Mouse (Mus musculus) ES-E14 (cell line): Measurements from ENCODE around the gene Pgls. TPM values are rescaled to one million over a fixed set of nuclear protein-coding genes. Genes with fewer than 3 reads are reported as not detected.

Source experiments
- DNase-seq: peaks from one replicate; pipeline ENCODE4 v3.0.0-alpha.2; 2013; ENCODE audit warnings: low read depth, low spot score
- H3K27ac ChIP-seq: 2 replicates; pipeline ENCODE4 v1.5.1; 2012; ENCODE audit warnings: low read depth, mild to moderate bottlenecking, low read length, moderate library complexity, mixed read lengths; ENCODE audit not compliant: poor library complexity, insufficient read depth, severe bottlenecking
- H3K36me3 ChIP-seq: 2 replicates; pipeline ENCODE4 v1.6.1; 2012; ENCODE audit warnings: mild to moderate bottlenecking, low read length, moderate library complexity, mixed read lengths; ENCODE audit not compliant: control insufficient read depth, poor library complexity, insufficient read depth, severe bottlenecking
- H3K4me1 ChIP-seq, 2 experiments: fragments of 150-350 bp in 1 of 2; sonication (generic) in 1 of 2; 2 replicates each; pipeline ENCODE4 v1.6.1; 2012; ENCODE audit warnings: low read length in 2 of 2, mild to moderate bottlenecking in 1 of 2, mixed read lengths in 1 of 2; ENCODE audit not compliant: control insufficient read depth in 2 of 2, insufficient read depth in 2 of 2, poor library complexity in 1 of 2
- H3K4me3 ChIP-seq, 2 experiments: fragments of 150-350 bp in 1 of 2; sonication (generic) in 1 of 2; 2 replicates each; pipeline ENCODE4 v1.5.1; 2012; ENCODE audit warnings: low read length in 2 of 2, low read depth in 1 of 2, mild to moderate bottlenecking in 1 of 2, mixed read lengths in 1 of 2; ENCODE audit not compliant: insufficient read depth in 1 of 2, poor library complexity in 1 of 2, severe bottlenecking in 1 of 2
- H3K9ac ChIP-seq: 2 replicates; pipeline ENCODE4 v1.6.1; 2012; ENCODE audit warnings: low read depth, mild to moderate bottlenecking, low read length, mixed read lengths; ENCODE audit not compliant: poor library complexity, insufficient read depth, severe bottlenecking
- H3K9me3 ChIP-seq: fragments of 150-350 bp; sonication (generic); 2 replicates; pipeline ENCODE4 v1.6.1; 2012; ENCODE audit warnings: low read depth, mild to moderate bottlenecking, low read length; ENCODE audit not compliant: control insufficient read depth, insufficient read depth
- CHD2 ChIP-seq: IDR thresholded peaks from 2 replicates; pipeline ENCODE4 v1.6.1; 2014; ENCODE audit warnings: mild to moderate bottlenecking, low read depth, low read length, inconsistent platforms
- HCFC1 ChIP-seq: IDR thresholded peaks from 2 replicates; pipeline ENCODE4 v1.6.1; 2012; ENCODE audit warnings: low read length, inconsistent platforms, borderline replicate concordance; ENCODE audit not compliant: insufficient read depth
- MAFK ChIP-seq: IDR thresholded peaks from 2 replicates; pipeline ENCODE4 v1.6.1; 2014; ENCODE audit warnings: mild to moderate bottlenecking, low read depth, low read length, inconsistent platforms; ENCODE audit not compliant: insufficient read depth
- ZC3H11A ChIP-seq: IDR thresholded peaks from 2 replicates; pipeline ENCODE4 v1.6.1; 2012; ENCODE audit warnings: low read depth, mild to moderate bottlenecking, inconsistent platforms, low read length, borderline replicate concordance
- ZNF384 ChIP-seq: IDR thresholded peaks from 2 replicates; pipeline ENCODE4 v1.6.1; 2012; ENCODE audit warnings: low read depth, low read length, inconsistent platforms
- in situ Hi-C, 2 experiments: fragments of 600-800 bp; cut with MboI; formaldehyde crosslinking; loops; one replicate each; pipeline ENCODE4 v1.15.1; 2025; ENCODE audit warnings: low sequenced_read_pairs in 2 of 2, inconsistent platforms in 1 of 2; ENCODE audit not compliant: unreplicated experiment in 2 of 2
- total RNA-seq: library from RNA; depleted of rRNA; stranded (reverse); fragments of 300-350 nt; gene quantifications from 2 replicates; pipeline ENCODE4 v1.2.3, GENCODE M21; 2012

Pgls gene
- total RNA-seq, 1 experiment: 95.6 TPM

DNA sequence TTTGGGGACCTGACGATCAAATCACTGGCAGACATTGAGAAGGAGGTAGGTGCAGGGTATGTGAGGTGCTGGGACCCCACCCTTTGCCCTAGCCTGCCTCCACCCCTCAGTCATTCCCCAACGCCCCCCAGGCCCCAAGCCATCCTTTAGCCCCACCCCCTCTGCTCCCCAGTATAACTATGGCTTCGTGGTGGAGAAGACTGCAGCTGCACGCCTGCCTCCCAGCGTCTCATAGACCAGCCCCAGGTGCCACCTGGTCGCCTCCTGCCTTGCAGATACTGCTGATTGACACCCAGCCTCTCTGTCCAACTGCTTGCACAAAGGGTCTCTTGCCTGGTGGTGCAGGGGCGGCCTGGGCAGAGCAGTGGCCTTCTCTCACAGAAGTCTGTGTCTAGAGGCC is 44.4 kb upstream of the Pgls start:
- Histone ChIP-seq H3K36me3 (peaks cover 16% of the 10 kb centered on the region; the same call in 1 of the 2 replicates), H3K4me3 (no peak overlapping the region), H3K4me1 (peaks cover 0 to 3% of the 10 kb centered on the region in 2 experiments; a peak in 1 of 4 replicates), H3K9me3 (no peaks in the 10 kb centered on the region), H3K27ac (no peak overlapping the region), H3K9ac (no peak overlapping the region)
- in situ Hi-C loops: no loop called here
- DNase-seq: no peak
- TF ChIP-seq ZC3H11A (no peak), MAFK (no peak), HCFC1 (no peak), ZNF384 (no peak), CHD2 (no peak)

DNA sequence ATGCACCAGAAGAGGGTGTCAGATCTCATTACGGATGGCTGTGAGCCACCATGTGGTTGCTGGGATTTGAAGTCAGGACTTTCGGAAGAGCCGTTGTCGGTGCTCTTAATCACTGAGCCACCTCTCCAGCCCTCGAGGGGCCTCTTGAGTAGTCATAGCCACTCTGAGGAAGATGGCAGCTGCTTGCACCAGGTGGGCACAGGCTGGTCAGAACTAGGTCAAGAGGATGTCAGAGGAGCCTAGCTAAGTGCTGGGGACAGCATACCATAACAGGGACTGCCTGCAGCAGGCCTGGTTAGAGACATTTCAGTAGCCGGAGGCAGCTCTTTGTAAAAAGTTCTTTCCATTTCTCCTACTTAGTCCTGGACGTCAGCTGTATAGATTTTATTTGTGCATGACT is 41.2 kb upstream of the Pgls start:
- TF ChIP-seq ZC3H11A: no peak
- in situ Hi-C loops: no loop called here
- H3K9ac ChIP-seq: no peak overlapping the region

DNA sequence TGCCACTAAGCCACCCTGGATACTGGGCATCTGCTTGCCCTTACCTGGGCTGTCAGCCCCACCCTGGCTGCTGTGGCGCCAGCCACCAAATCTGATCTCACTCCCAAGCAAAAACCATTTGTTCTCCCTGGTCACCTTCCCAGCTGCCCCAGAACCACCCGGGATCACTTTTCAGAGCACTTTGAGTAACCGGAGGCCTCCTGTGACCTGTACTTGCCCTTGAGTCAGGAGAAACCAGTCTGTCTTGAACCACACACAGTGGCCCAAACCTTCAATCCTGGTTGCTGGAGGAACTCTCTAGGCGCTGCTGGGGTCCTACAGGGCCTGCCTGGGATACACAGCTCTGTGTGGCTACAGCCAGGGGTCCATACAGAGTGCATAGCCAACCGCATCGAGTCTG is 39.2 kb upstream of the Pgls start:
- Histone ChIP-seq H3K9me3 (no peaks in the 10 kb centered on the region), H3K4me1 (no peaks in the 10 kb centered on the region; a peak in 1 of 4 replicates), H3K27ac (no peak overlapping the region), H3K9ac (no peak overlapping the region), H3K4me3 (no peak overlapping the region), H3K36me3 (peaks cover 4% of the 10 kb centered on the region; the same call in 1 of the 2 replicates)
- in situ Hi-C loops: no loop called here
- no peak for TF ChIP-seq HCFC1
- TF ChIP-seq CHD2: no peak
- TF ChIP-seq ZNF384: no peak
- TF ChIP-seq ZC3H11A: no peak
- TF ChIP-seq MAFK: no peak
- DNase-seq: no peak

More for the DNA sequence above, 41.2 kb upstream of the Pgls start:
- Histone ChIP-seq H3K4me3 (no peak overlapping the region), H3K36me3 (peaks cover 8% of the 10 kb centered on the region; the same call in 1 of the 2 replicates), H3K9me3 (no peaks in the 10 kb centered on the region), H3K27ac (no peak overlapping the region), H3K4me1 (no peaks in the 10 kb centered on the region)
- no peak for DNase-seq

DNA sequence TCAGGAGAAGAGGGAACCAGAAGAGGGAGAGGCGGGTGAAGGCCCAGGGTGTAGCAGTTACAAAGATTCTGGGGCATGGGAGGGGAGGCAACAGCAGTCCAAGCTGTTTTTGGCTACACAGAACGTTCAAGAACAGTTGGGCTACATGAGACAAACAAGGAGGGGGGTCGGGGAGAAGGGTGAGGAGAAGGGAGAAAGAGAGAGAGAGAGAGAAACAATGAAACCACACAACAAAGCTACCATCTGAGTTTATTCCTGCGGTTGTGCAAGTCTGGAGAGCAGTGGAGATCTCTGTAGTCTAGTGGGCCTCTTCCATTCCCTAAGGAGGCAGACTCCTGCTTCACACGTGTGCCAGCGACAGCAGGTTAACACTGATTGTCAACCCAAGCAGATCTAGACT is 38.0 kb upstream of the Pgls start:
- Histone ChIP-seq H3K4me1 (no peaks in the 10 kb centered on the region; a peak in 1 of 4 replicates), H3K9ac (no peak overlapping the region), H3K27ac (no peak overlapping the region), H3K4me3 (no peak overlapping the region), H3K36me3 (no peaks in the 10 kb centered on the region), H3K9me3 (no peaks in the 10 kb centered on the region)
- no peak for DNase-seq
- no peak for TF ChIP-seq ZNF384
- TF ChIP-seq ZC3H11A: no peak
- no peak for TF ChIP-seq HCFC1
- in situ Hi-C loops: no loop called here

DNA sequence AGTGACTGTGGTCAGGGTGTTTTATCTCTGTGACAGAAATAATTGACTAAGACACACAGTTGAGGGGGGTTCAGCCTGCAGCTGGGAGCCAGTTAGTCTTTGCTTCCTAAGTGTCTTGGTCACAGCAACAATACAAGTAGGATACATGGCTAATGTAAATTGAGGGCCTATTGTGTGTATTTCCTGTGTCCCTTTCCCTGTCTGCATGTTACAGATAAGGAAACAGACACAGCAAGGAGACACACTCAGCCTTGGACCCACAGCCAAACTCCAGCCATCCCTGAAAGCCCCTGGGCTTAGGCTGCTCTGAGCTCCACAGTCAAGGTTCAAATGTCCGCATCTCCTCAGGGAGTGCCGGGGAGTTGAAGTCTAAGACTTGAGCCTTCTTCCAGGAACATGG is 37.3 kb upstream of the Pgls start:
- H3K9ac ChIP-seq: no peak overlapping the region
- H3K4me3 ChIP-seq: no peak overlapping the region
- no peak for DNase-seq
- no peaks in the 10 kb centered on the region; a peak in 1 of 4 replicates for H3K4me1 ChIP-seq
- H3K27ac ChIP-seq: no peak overlapping the region
- no peak for TF ChIP-seq ZNF384
- TF ChIP-seq ZC3H11A: no peak
- TF ChIP-seq CHD2: no peak
- TF ChIP-seq MAFK: no peak
- TF ChIP-seq HCFC1: no peak
- in situ Hi-C loops: no loop called here
- no peaks in the 10 kb centered on the region for H3K36me3 ChIP-seq
- H3K9me3 ChIP-seq: no peaks in the 10 kb centered on the region
